Mouse (Mus musculus) ES-E14 (cell line): ENCODE measurements at regions not wholly inside any gene's neighbourhood (a gene's known extent, or its start where the extent isn't known, plus 50 kb on each side); places are given as distances from the start of the nearest gene placed in this dataset.

Experiments used
- DNase-seq: peaks from one replicate; pipeline ENCODE4 v3.0.0-alpha.2; 2013; ENCODE audit warnings: low read depth, low spot score
- H3K27ac ChIP-seq: 2 replicates; pipeline ENCODE4 v1.5.1; 2012; ENCODE audit warnings: low read depth, mild to moderate bottlenecking, low read length, moderate library complexity, mixed read lengths; ENCODE audit not compliant: poor library complexity, insufficient read depth, severe bottlenecking
- H3K36me3 ChIP-seq: 2 replicates; pipeline ENCODE4 v1.6.1; 2012; ENCODE audit warnings: mild to moderate bottlenecking, low read length, moderate library complexity, mixed read lengths; ENCODE audit not compliant: control insufficient read depth, poor library complexity, insufficient read depth, severe bottlenecking
- H3K4me1 ChIP-seq, 2 experiments: fragments of 150-350 bp in 1 of 2; sonication (generic) in 1 of 2; 2 replicates each; pipeline ENCODE4 v1.6.1; 2012; ENCODE audit warnings: low read length in 2 of 2, mild to moderate bottlenecking in 1 of 2, mixed read lengths in 1 of 2; ENCODE audit not compliant: control insufficient read depth in 2 of 2, insufficient read depth in 2 of 2, poor library complexity in 1 of 2
- H3K4me3 ChIP-seq, 2 experiments: fragments of 150-350 bp in 1 of 2; sonication (generic) in 1 of 2; 2 replicates each; pipeline ENCODE4 v1.5.1; 2012; ENCODE audit warnings: low read length in 2 of 2, low read depth in 1 of 2, mild to moderate bottlenecking in 1 of 2, mixed read lengths in 1 of 2; ENCODE audit not compliant: insufficient read depth in 1 of 2, poor library complexity in 1 of 2, severe bottlenecking in 1 of 2
- H3K9ac ChIP-seq: 2 replicates; pipeline ENCODE4 v1.6.1; 2012; ENCODE audit warnings: low read depth, mild to moderate bottlenecking, low read length, mixed read lengths; ENCODE audit not compliant: poor library complexity, insufficient read depth, severe bottlenecking
- H3K9me3 ChIP-seq: fragments of 150-350 bp; sonication (generic); 2 replicates; pipeline ENCODE4 v1.6.1; 2012; ENCODE audit warnings: low read depth, mild to moderate bottlenecking, low read length; ENCODE audit not compliant: control insufficient read depth, insufficient read depth
- CHD2 ChIP-seq: IDR thresholded peaks from 2 replicates; pipeline ENCODE4 v1.6.1; 2014; ENCODE audit warnings: mild to moderate bottlenecking, low read depth, low read length, inconsistent platforms
- HCFC1 ChIP-seq: IDR thresholded peaks from 2 replicates; pipeline ENCODE4 v1.6.1; 2012; ENCODE audit warnings: low read length, inconsistent platforms, borderline replicate concordance; ENCODE audit not compliant: insufficient read depth
- MAFK ChIP-seq: IDR thresholded peaks from 2 replicates; pipeline ENCODE4 v1.6.1; 2014; ENCODE audit warnings: mild to moderate bottlenecking, low read depth, low read length, inconsistent platforms; ENCODE audit not compliant: insufficient read depth
- ZC3H11A ChIP-seq: IDR thresholded peaks from 2 replicates; pipeline ENCODE4 v1.6.1; 2012; ENCODE audit warnings: low read depth, mild to moderate bottlenecking, inconsistent platforms, low read length, borderline replicate concordance
- ZNF384 ChIP-seq: IDR thresholded peaks from 2 replicates; pipeline ENCODE4 v1.6.1; 2012; ENCODE audit warnings: low read depth, low read length, inconsistent platforms
- in situ Hi-C, 2 experiments: fragments of 600-800 bp; cut with MboI; formaldehyde crosslinking; loops; one replicate each; pipeline ENCODE4 v1.15.1; 2025; ENCODE audit warnings: low sequenced_read_pairs in 2 of 2, inconsistent platforms in 1 of 2; ENCODE audit not compliant: unreplicated experiment in 2 of 2

- no peak for DNase-seq
- peaks cover 8 to 20% of the 10 kb centered on the region in 2 experiments for H3K4me1 ChIP-seq
- no peaks in the 10 kb centered on the region for H3K9me3 ChIP-seq
- no peak overlapping the region for H3K4me3 ChIP-seq
- TF ChIP-seq ZNF384: no peak
- no peak for TF ChIP-seq CHD2
- TF ChIP-seq MAFK: no peak
- TF ChIP-seq HCFC1: no peak
- TF ChIP-seq ZC3H11A: no peak
- no peaks in the 10 kb centered on the region for H3K36me3 ChIP-seq
- H3K27ac ChIP-seq: no peak overlapping the region
- in situ Hi-C loops: no loop called here
- H3K9ac ChIP-seq: no peak overlapping the region
These were observed 56.8 kb upstream of the Agps start for GRCm38 (mm10) chr2:75775217-75775616.

GRCm38 (mm10) chr2:75773431-75773830 is 58.5 kb upstream of the Agps start:
- Histone ChIP-seq H3K4me1 (peaks cover 11 to 24% of the 10 kb centered on the region in 2 experiments), H3K4me3 (no peak overlapping the region), H3K36me3 (no peaks in the 10 kb centered on the region), H3K27ac (no peak overlapping the region), H3K9me3 (no peaks in the 10 kb centered on the region), H3K9ac (no peak overlapping the region)
- no peak for DNase-seq
- TF ChIP-seq MAFK (no peak), ZNF384 (no peak), HCFC1 (no peak), CHD2 (no peak), ZC3H11A (no peak)
- in situ Hi-C loops: no loop called here

- no peak for TF ChIP-seq HCFC1
- no peak for TF ChIP-seq ZC3H11A
- TF ChIP-seq MAFK: no peak
- no peak for TF ChIP-seq ZNF384
- no peak for TF ChIP-seq CHD2
- H3K4me1 ChIP-seq: peaks cover 15 to 21% of the 10 kb centered on the region in 2 experiments
- in situ Hi-C loops: no loop called here
- no peaks in the 10 kb centered on the region for H3K36me3 ChIP-seq
- no peak for DNase-seq
- no peak overlapping the region for H3K4me3 ChIP-seq
- H3K27ac ChIP-seq: no peak overlapping the region
- H3K9ac ChIP-seq: no peak overlapping the region
- H3K9me3 ChIP-seq: no peaks in the 10 kb centered on the region
These were observed 59.6 kb upstream of the Agps start for GRCm38 (mm10) chr2:75772251-75772956.

- TF ChIP-seq MAFK: no peak
- no peak for TF ChIP-seq CHD2
- no peak for TF ChIP-seq ZNF384
- no peak for TF ChIP-seq ZC3H11A
- no peak for TF ChIP-seq HCFC1
- in situ Hi-C loops: no loop called here
- Histone ChIP-seq H3K9ac (no peak overlapping the region), H3K9me3 (no peaks in the 10 kb centered on the region), H3K4me1 (peaks cover 16 to 17% of the 10 kb centered on the region in 2 experiments), H3K27ac (no peak overlapping the region), H3K4me3 (no peak overlapping the region), H3K36me3 (no peaks in the 10 kb centered on the region)
- DNase-seq: no peak
These were observed 61.3 kb upstream of the Agps start for GRCm38 (mm10) chr2:75770633-75771032.
